Mouse (Mus musculus) CH12F3 (cell line): ENCODE measurements around the gene Vps37b.

ENCODE experiments used
- in situ Hi-C: fragments of 300-500 bp; cut with MboI; formaldehyde crosslinking; loops from 2 replicates; pipeline ENCODE4 v1.14.3; 2020; ENCODE audit warnings: low sequenced_read_pairs

Vps37b gene

GRCm38 (mm10) chr5:124025146-124025545 is 6.9 kb downstream of the Vps37b start:
- in situ Hi-C loops = no loop called here

- in situ Hi-C loops = no loop called here
Measured at GRCm38 (mm10) chr5:124024677-124025076, 7.4 kb downstream of the Vps37b start.

- in situ Hi-C loops = no loop called here
Measured at GRCm38 (mm10) chr5:124022365-124022764, 9.7 kb downstream of the Vps37b start.

- in situ Hi-C loops = no loop called here
Measured at GRCm38 (mm10) chr5:124021701-124022100, 10.4 kb downstream of the Vps37b start.

GRCm38 (mm10) chr5:124021148-124021547 is 10.9 kb downstream of the Vps37b start:
- in situ Hi-C loops = no loop called here

- in situ Hi-C loops = no loop called here
Measured at GRCm38 (mm10) chr5:124019348-124020216, 12.5 kb downstream of the Vps37b start.

- in situ Hi-C loops = no loop called here
Measured at GRCm38 (mm10) chr5:124018651-124019050, 13.4 kb downstream of the Vps37b start.

- in situ Hi-C loops = no loop called here
Measured at GRCm38 (mm10) chr5:124017941-124018340, 14.1 kb downstream of the Vps37b start.

- in situ Hi-C loops = no loop called here
Measured at GRCm38 (mm10) chr5:124016291-124016821, 15.7 kb downstream of the Vps37b start.

GRCm38 (mm10) chr5:124015727-124016126 is 16.3 kb downstream of the Vps37b start:
- in situ Hi-C loops = no loop called here

- in situ Hi-C loops = no loop called here
Measured at GRCm38 (mm10) chr5:124014791-124015251, 17.2 kb downstream of the Vps37b start.

GRCm38 (mm10) chr5:124014180-124014579 is 17.9 kb downstream of the Vps37b start:
- in situ Hi-C loops = no loop called here

- in situ Hi-C loops = no loop called here
Measured at GRCm38 (mm10) chr5:124013747-124014146, 18.3 kb downstream of the Vps37b start.

GRCm38 (mm10) chr5:124012885-124013284 is 19.2 kb downstream of the Vps37b start:
- in situ Hi-C loops = no loop called here

GRCm38 (mm10) chr5:124011927-124012326 is 20.1 kb downstream of the Vps37b start:
- in situ Hi-C loops = no loop called here

- in situ Hi-C loops = no loop called here
Measured at GRCm38 (mm10) chr5:124010910-124011655, 21.0 kb downstream of the Vps37b start.

- in situ Hi-C loops = no loop called here
Measured at GRCm38 (mm10) chr5:124010077-124010476, 22.0 kb downstream of the Vps37b start.

GRCm38 (mm10) chr5:124006891-124007491 is 25.1 kb downstream of the Vps37b start:
- in situ Hi-C loops = no loop called here

- in situ Hi-C loops = no loop called here
Measured at GRCm38 (mm10) chr5:124006082-124006873, 25.8 kb downstream of the Vps37b start.

- in situ Hi-C loops = no loop called here
Measured at GRCm38 (mm10) chr5:124005591-124005990, 26.5 kb downstream of the Vps37b start.
